Mouse (Mus musculus) NIH3T3 (cell line): ENCODE measurements around the gene Pappa.

Experiments
- DNase-seq: peaks from one replicate; pipeline ENCODE4 v3.0.0-alpha.2; 2012; ENCODE audit warnings: low read depth

The Pappa gene

DNA sequence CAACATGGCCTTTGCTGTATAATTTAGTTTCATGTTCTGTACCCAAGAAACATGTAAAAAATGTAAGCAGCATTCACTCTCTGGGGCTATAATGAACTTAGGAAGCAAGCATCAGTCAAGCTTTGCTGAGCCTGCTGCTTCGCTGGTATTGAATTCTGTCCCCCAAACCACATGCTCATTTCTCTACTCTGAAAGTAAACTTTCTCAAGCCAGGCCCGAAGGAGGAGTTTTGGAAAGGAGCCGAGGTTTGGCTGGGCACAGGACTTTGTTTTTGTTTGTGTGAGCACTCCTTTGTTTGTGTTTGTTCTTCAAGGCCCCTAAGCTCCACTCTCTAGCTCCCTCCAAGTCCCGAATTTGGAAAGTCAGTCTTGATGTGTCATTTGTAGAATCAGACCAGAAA is 148.3 kb downstream of the Pappa start:
- no peak for DNase-seq

DNA sequence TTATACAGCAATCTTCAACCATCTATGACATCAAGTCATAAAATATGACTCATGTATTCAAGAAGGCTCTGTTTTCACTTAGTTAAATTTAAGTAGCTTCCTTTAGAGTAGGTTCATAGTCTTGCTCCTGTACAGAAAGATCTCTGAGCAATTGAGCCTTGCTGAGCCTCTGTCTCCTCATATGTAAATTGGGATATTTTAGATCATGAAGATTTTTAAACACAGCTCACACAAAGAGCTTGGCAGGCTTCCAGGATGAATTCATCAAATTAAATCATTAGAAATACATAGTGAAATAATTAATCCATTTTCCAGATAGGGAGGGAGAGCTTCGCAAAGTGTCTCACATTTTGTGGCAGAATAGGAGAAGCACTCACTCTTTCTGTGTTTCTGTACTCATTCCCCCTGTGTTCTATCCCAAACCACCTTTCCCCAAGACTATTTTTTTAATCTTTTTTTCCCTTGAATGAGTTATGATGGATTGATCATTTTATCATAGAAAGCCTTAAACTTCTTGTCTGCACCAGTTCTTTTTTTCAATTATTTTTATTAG is 149.4 kb downstream of the Pappa start:
- DNase-seq: no peak

DNA sequence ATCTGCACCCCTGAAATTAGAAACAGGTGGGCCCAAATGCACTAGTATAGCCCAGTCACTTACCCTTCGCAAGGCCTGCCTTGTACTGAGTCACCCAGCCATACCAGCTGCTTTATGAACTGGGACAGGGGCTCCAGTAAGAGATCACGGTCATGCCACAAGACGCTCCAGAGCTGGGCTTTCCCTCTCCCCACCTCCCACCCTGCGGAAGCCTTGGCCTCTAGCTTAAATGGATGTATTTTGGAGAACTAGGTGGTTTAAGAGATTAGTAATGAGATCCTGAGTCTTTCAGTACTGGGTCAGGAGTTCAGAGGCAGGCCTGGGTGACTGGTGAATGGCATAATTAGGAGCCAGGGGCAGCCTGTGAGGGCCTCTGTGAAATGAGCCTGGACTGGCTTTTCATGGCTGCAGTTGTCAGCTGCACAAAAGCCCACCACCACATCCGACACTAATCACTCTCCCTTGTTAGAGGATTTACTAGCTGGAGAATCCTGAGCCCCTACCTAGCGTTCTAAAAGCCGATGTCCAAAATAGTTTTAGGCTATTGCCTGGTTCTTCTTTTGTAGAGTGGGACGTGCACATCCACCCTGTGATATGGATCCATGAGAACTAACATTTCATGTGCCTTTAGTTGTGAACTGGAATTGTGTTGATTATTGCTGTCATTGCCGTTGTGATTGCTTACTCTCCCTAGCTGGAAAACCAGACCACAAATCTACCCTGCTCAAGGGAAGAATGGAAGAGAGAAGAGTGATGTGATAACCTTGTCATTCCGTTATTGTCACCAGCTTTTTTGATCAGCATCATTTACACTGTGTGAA is 154.7 kb downstream of the Pappa start:
- peak; percentile 47 for DNase-seq

DNA sequence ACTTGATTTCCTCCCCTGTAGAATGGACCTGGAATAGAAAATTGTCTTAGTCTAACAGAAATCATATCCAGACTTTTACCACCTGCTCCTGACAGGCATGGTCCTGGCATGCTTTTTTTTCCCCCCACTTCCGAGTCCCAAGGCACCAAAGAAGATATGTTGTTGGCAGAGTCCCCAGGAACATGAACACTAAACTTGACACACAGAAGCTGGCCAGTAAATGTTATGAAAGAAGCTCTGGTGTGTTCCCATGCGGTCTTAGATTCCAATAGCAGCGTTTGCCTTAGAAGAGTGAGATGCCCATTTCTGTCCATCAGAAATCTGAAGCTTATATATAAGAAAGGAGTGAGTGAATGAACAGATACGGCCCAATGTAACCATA is 155.3 kb downstream of the Pappa start:
- DNase-seq: peak; percentile 33

DNA sequence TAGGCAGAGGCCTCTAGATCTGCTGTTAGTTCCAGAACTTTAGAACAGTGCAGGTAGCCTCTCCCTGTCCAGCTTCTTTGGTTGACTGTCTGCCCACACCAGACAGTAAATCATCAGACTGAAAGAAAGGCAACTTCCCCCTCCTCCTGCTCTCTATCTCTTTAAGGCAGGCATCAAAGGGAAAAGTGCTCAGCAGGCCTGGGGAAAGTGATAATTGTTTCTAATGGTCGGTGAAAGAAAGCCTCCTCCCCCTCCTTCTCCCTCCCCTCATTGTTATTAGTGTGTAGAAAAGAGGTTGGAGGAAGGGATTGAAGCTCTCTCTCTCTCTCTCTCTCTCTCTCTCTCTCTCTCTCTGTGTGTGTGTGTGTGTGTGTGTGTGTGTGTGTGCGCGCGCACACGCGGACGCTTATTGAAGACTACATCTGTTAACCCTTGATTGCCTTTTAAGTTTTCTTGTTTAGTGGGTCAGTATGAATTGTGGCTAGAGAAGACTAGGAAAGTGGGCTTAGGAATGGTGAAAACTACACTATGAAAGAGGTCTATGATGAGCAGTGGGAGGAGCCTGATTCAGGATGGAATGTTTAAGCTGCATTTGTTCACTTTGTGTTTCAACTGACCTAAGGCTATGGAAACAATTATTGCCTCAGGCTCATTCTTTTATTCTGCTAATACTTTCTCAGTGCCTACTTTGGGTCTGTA is 156.2 kb downstream of the Pappa start:
- no peak for DNase-seq

DNA sequence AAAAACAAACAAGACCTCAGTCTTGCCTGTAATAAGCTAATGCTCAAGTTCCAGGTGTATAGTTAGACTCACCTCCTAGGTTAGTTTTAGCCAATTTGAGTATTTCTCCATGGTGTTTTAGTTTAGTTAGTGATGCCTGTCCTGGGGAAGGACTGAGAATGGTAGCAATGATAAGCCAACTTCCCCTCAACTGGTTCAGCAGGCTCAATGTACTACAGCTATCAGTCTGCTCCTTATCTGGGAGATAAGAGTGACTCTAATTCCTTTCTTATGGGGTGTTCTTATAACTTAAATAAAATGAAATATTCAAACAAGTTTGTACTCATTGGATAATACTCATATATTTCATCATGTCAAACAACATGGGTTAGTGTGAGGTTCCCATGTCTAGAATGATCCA is 156.9 kb downstream of the Pappa start:
- no peak for DNase-seq

DNA sequence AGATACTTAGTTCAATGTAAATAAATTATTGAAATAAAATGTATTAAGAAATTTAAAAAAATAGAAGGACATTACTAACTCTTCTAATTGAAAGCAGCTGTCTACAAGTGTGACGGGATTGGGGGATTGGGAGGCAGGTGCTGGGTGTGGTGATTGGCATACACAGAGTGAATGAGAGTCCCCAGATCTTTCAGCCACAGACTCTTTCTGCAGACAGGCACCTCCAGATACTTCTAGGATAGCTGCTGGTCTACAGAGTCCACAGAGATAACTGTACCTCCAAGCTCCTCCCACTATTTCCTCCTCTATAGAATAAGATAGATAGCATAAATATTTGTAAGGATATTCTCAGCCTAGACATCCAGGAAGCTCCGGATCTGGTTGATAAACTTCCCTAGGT is 159.6 kb downstream of the Pappa start:
- DNase-seq: no peak

DNA sequence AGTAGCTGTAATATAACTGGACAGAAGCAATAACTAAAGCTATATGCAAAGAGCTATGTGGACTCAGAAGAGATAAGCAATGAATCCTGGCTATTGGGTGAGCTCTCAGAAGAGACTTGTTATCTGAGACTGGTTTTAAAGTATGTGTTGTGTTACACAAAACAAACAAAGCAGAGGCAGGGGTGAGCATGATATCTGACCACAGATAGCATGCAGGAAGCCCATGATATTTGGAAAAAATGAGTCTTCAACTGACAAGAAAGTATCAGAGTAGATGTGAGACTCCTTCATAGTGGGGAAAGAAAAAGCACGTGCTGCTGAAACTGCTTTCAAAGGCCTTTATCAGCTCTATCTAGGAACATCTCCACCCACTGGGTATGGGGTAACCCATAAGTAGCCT is 161.2 kb downstream of the Pappa start:
- no peak for DNase-seq

DNA sequence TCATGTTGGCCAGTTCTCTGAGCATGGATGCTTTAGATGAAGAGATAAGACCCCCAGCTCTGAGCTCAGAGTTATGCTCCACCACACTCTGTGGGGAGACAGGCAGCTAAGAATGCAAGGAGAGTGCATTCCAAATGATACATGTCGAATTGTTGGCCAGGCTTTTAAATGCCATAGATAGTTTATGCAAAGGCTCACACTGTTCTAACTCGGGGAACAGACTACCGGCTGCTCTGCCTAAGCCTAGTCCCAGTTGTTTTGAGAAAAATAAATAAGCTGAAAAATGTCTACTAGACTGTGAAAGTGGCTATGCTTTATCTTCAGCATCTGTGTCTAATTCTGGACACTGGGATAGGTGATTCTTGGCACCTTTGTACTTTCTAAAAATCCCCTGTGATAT is 165.3 kb downstream of the Pappa start:
- peak; percentile 48 for DNase-seq

DNA sequence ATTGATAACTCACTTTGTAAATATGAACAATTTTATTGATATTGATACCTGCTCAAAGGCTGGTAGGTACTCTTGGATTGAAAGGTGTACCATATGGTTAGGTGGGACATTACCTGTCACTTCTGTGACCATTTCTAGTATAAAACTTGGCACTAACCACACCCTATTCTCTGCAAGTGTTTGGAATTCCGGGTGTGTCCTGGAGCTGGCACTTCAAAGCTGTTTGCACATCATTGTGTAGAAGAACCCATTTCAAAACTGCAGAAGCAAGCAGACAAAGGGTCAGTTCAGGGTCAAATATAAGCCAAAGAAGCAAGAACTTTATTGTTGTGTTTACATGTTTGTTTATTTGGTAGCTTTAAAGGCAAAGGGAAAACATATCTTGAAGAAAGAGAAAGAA is 171.8 kb downstream of the Pappa start:
- DNase-seq: no peak

DNA sequence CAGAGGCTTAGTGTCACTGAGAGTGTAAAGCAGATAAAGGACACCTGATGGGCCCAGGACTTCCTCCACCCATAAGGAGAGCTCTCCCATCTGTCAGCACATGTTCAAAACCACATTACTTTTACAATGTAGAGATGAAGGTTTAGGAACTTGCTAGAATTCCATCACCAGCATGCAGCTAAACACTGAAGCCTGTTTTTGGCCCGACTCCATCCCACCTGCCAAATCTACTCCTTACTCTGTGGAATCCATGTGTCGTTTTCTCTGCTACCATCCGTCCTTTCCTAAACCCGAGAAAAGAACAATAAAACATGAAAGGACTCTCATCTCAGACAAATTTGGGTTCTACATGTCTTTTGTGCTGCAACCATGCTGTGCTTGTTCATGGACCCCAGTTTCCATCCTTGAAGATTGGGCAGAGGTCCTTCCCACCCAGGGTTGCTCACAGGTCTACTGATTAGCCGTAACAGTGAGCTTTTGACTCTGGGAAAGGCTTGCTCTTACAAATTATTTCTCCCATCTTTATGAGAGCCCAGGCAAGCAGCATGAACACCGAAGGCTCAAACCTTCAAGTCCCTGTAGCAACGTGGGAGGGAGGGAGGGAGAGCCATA is 172.5 kb downstream of the Pappa start:
- no peak for DNase-seq

DNA sequence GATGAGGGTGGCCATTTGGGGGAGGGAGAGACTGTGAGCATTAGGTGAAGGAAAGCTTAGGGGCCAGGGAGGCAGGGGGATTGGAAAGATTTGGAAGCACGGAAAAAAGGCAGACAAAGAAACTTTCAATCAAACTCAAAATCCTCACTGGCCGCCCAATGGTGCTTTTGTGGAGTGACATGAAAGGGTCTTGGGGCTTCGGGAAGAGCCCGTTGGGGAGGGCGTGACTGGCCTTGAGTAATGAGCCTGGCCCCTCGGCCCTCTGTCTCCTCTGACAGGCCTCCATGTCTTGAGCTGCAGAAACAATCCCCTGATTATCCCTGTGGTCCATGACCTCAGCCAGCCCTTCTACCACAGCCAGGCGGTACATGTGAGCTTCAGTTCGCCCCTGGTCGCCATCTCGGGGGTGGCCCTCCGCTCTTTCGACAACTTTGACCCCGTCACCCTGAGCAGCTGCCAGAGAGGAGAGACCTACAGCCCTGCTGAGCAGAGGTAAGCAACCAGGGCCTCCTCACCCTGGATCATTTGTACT is 173.1 kb downstream of the Pappa start:
- no peak for DNase-seq

DNA sequence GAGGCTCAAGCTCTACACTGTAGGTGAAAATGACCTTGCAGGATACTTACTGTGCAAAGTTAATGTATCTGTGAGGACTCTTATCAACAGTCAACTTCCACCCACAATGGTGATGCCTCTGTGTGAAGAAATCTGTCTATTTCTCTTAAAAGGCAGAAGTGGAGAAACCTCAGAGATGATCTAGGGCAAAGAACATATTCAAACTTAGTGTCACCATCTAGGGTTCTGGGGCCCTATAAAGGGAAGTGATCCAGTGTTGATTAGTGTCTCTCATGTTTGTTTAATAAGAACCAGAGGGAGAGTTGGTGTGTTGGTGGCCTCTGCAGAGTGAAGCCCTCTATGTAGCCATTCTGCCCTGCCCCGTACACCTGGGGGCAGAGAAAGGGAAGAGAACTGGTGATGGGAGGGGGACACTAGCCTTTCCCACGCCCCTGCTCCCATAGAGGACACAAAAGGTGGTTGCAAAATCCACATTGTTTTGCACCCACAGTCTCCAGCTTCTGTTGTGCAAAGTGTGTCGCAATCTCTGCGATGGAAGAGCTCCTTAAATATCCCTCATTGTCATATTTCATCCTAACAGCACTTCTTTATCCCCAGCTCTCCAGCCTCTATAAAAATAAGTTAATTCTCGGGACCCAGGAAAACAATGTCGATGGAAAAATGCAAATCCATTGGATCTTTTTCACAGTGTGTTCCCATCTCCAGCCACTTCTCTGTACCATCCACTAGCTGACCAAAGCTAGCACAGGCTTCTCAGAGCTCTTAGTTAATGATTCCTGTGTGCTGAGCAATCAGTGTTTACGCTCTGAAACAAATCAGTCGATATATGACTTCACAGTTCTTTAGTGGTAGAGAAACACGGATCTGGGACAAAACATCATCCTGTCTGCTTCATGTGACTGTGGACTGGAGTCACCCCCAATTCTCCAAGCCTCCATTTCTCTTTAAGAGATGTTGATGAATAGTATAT is 174.5 kb downstream of the Pappa start:
- DNase-seq: peak; percentile 42

DNA sequence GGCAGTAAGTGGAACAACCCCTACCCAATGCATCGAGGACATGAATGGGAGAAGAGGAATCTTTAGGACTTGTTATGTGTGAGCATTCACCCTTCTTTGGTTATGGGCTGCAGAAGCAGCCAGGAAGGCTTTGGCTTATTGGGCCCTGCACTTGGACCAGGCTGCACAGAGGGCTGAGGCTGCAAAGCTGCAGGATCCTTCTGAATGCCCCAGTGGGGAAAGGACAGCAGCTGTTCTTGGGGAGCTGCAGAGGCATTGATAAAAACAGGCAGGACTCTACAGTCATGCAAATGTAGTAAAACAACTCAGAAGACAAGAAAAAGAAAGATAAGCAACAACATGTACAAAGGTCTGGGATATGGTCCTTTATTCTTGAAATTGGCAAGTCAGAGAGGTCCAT is 175.4 kb downstream of the Pappa start:
- no peak for DNase-seq

DNA sequence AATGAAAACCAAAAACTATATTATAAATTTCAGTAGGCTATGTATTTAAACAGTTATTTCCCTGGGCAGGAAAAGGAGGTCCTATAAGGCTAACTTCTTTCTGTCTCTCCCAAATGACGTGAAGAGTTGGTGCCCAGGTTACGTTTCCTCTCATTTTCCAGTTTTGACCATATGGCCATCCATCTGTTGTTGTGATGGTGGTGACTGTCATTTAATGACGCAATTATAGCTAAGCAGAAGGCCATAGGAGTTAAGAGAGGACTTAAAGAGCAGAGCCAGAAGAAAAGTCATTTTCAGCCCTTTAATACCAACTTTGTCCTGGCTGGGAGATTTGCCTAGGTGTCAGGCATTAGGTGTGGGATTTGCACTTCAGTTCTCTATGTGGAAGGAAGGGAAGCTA is 176.5 kb downstream of the Pappa start:
- DNase-seq: no peak

DNA sequence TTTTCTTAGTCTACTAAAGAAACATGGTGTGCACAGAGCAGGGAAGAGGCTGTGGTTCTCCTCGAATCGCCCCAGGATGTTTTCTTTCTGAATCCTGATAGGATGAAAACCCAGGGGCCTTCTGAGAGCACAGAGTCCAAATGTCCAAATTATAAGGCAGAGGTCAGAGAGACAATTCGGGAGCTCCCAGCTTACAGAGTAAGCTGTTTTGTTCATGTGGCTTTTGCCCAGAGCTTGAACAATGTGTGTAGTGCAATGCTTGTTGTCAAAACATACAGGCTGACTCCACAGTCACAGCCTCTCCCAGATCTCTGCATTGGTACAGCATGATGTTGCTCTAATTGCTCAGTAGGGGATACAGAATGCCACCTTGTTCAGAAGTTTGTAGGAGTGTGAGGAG is 178.7 kb downstream of the Pappa start:
- no peak for DNase-seq

DNA sequence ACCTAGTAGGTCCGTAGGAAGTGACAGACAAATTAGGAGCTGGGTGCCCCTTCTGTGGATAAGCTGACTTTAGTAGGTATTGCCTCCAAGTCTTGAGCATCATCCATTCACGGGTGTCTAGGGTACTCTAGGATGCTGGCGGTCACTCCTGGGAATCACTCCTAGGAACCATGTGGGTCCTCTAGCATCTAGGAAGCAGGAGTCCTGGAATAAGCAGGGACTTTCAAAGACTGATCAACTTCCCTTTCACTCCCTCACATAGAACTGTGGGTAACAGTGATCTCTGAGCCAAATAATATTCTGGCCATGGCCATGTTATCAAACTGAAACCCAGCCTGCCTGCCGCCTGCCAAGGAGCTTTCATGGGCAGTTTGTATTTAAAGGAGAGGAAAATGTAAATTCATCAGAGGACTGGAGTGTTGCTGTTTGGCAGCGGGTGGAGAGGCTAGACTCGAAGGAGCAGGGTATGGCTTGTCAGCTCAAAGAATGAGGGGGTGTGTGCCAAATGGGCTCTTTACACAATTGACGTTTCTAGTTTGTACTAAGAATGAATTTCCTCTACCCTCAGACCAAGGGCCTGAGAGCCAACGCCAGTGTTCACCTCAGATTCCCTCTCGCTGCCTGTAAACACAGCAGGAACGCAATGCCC is 194.0 kb downstream of the Pappa start:
- peak; percentile 43 for DNase-seq

DNA sequence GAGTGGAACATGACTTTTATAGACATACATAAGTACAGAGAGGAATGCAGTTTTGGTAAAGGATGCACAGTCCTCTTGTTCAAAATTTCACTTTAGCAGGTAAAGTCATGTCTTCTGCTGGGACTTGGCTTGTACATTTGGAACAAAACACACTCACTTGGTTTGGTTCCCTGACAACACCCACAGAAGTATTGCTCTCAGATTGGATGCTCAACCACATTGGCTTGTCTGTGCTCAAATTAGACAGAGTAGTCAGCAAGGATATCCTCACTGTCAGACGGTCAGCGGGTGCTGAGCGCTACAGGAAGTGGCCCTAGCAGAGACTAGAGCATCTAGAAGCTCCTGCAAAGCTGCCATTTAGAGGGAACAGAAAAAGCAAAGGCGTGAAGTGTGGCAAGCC is 197.4 kb downstream of the Pappa start:
- no peak for DNase-seq

DNA sequence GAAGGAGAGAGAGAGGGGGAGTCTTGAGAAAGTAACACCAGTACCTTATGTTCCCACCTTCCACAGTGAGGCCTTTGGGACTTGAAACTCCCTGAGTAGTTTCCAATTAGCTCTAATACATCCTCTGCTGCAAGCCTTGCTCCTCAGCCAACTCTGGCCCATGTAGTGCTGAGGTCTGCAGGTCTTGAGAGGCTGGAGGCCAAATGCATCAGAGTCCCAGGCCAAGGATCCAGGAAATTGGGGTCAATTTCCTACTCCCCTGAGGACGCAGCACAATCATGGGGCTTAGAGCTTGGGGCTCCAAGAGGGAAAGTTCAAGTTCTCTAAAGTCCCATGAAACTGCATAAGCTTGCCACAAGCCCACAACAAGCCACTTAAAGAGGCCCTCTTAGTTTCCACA is 198.0 kb downstream of the Pappa start:
- DNase-seq: no peak

DNA sequence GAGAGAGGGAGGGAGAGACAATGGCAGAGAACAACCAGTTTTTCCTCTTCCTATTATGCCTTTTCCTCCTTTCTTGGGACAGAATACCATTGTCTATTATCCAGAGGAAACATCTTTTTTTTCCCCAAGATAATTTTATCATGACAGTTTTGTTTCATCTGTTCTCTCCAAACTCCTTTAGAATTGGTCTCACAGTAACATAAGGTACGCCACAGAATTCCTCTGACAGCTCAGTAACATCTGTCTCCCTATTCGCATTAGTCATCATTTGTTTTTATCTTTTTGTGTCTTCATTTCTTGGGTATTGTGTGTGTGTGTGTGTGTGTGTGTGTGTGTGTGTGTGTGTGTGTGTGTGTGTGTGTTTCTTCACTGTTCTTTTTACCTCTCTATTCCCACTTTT is 201.8 kb downstream of the Pappa start:
- no peak for DNase-seq
